Mouse (Mus musculus) kidney, postnatal 0 days (tissue): ENCODE data around the gene Cryz. TPM values are rescaled to one million over a fixed set of nuclear protein-coding genes. Genes with fewer than 3 reads are reported as not detected.

Experiments used
- ATAC-seq: fragments of 200-750 bp; cut with Nextera tagmentation; replicated peaks from 2 replicates; pipeline ENCODE4 v1.8.0; 2017; ENCODE audit warnings: low read depth, moderate number of reproducible peaks, moderate TSS enrichment, moderate library complexity; ENCODE audit not compliant: low FRiP score
- DNase-seq: peaks from one replicate; pipeline ENCODE4 v3.0.0-alpha.2; 2016; ENCODE audit warnings: low spot score
- H3K27ac ChIP-seq: fragments of 300-500 bp; sonication (generic); 2 replicates; pipeline ENCODE4 v1.5.1; 2014; ENCODE audit warnings: mild to moderate bottlenecking
- H3K27me3 ChIP-seq: fragments of 300-500 bp; sonication (generic); 2 replicates; pipeline ENCODE4 v1.6.1; 2014; ENCODE audit warnings: low read length, mixed read lengths; ENCODE audit not compliant: insufficient read depth
- H3K36me3 ChIP-seq: fragments of 300-500 bp; sonication (generic); 2 replicates; pipeline ENCODE4 v1.6.1; 2014; ENCODE audit warnings: low read length, mixed read lengths; ENCODE audit not compliant: insufficient read depth
- H3K4me1 ChIP-seq: fragments of 300-500 bp; sonication (generic); replicated peaks from 2 replicates; pipeline ENCODE4 v1.6.1; 2014; ENCODE audit warnings: antibody characterized with exemption, low read length, mixed read lengths; ENCODE audit not compliant: insufficient read depth
- H3K4me2 ChIP-seq: fragments of 300-500 bp; sonication (generic); 2 replicates; pipeline ENCODE4 v1.6.1; 2014; ENCODE audit warnings: mild to moderate bottlenecking, low read length, moderate library complexity, mixed read lengths
- H3K4me3 ChIP-seq: fragments of 300-500 bp; sonication (generic); replicated peaks from 2 replicates; pipeline ENCODE4 v1.5.1; 2014; ENCODE audit warnings: low read depth, low read length
- H3K9ac ChIP-seq: fragments of 300-500 bp; sonication (generic); 2 replicates; pipeline ENCODE4 v1.6.1; 2014; ENCODE audit warnings: low read depth, low read length
- H3K9me3 ChIP-seq: fragments of 300-500 bp; sonication (generic); replicated peaks from 2 replicates; pipeline ENCODE4 v1.6.1; 2016; ENCODE audit warnings: low read length, inconsistent platforms, mixed read lengths
- CTCF ChIP-seq: IDR thresholded peaks from 2 replicates; pipeline ENCODE4 v1.5.1; 2016; ENCODE audit warnings: antibody characterized with exemption, low read depth, mild to moderate bottlenecking, moderate library complexity
- WGBS: fragments of 180-500 bp; shearing (Covaris S2); extraction: QIAGEN DNeasy Blood & Tissue Kit; methylation state at CpG from one replicate; pipeline ENCODE4 v1.1.7; 2014; 5-methylcytosine and 5-hydroxymethylcytosine counted together
- polyA plus RNA-seq: library from polyadenylated mRNA; unstranded; fragments of >200 nt; fragmentation: Nextera tagmentation; extraction: Ambion mirVana; gene quantifications from 2 replicates; pipeline ENCODE4 v1.2.1, GENCODE M21; 2015

The Cryz gene
- polyA plus RNA-seq: 92.1 and 104 TPM in 2 replicates

GRCm38 (mm10) chr3:154596488-154596933, at the start of gene Cryz:
Cryz (plus strand) TSS chr3:154596711.
- peaks cover 12% of the 10 kb centered on the region; the same call in 1 of the 2 replicates for H3K36me3 ChIP-seq
- under 1% methylated on average over 25 of the region's 25 CpGs for WGBS
- TF ChIP-seq CTCF: peak; percentile 97
- peak; percentile 86 for ATAC-seq
- H3K27ac ChIP-seq: peak within 1 kb of the TSS; percentile 99
- peak within 1 kb of the TSS; percentile 87 for H3K4me2 ChIP-seq
- H3K9me3 ChIP-seq: no peaks in the 10 kb centered on the region
- H3K4me3 ChIP-seq: peak within 1 kb of the TSS; percentile 85
- no peaks in the 10 kb centered on the region for H3K27me3 ChIP-seq
- peak within 1 kb of the TSS; percentile 90 for H3K9ac ChIP-seq
- 0 out of 2 replicates have a peak, but pooled peaks cover 3% of the 10 kb centered on the region for H3K4me1 ChIP-seq
- peak; percentile 93 for DNase-seq

DNA sequence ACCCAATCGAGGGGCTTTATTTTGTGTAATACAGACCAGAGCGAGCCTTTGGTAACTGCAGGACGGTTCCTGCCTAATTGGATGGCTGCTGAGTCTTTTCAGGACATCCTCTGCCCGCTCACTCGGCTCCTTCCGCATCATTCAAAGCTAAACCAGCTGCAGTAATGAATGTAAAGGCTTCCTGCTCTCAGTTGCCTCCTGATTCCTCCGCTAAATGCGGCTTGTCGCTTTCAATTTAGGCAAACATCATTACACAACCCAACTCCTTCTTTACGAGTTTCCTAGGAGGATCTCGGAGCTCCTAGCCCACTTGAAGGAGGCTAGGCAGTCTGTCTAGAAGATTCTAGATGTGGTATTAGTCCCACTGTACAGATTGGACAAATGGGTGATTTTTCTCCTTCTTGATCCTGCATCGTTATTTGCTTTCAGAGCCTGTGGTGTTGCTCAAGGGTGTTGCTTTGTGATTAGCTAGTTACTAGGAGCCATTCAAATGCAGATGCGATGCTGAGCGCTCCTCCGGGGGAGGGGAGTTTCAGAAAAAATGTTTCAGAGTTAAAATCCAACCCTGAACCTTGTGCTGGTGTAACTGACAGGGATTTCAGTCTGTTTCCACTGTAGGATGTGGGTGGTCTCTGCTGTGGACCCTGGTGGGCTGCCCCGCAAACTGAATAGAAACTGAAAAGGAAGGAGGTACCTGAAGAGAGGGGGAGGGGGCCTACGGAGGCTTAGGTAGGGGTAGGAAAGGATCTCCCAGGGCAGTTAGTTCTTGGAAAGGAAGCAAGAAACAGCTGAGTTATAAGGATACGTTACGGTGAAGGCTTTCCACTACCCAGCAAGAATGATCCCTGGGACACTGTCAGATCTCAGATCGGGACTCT, 48.7 kb upstream of the Cryz start:
- H3K36me3 ChIP-seq: no peaks in the 10 kb centered on the region
- no peak for ATAC-seq
- no peak for DNase-seq
- no peaks in the 10 kb centered on the region for H3K9me3 ChIP-seq
- no peaks in the 10 kb centered on the region for H3K27me3 ChIP-seq
- H3K27ac ChIP-seq: no peak overlapping the region
- 0 out of 2 replicates have a peak overlapping the region, but pooled peaks have one; percentile 1 for H3K4me2 ChIP-seq
- H3K4me1 ChIP-seq: no peaks in the 10 kb centered on the region
- WGBS: 13% methylated on average over 20 of the region's 20 CpGs
- TF ChIP-seq CTCF: no peak
- no peak overlapping the region for H3K4me3 ChIP-seq
- no peak overlapping the region for H3K9ac ChIP-seq

- no peak for ATAC-seq
- Histone ChIP-seq H3K9ac (no peak overlapping the region), H3K27me3 (no peaks in the 10 kb centered on the region), H3K4me1 (no peaks in the 10 kb centered on the region), H3K9me3 (no peaks in the 10 kb centered on the region), H3K27ac (no peak overlapping the region), H3K36me3 (no peaks in the 10 kb centered on the region), H3K4me3 (no peak overlapping the region), H3K4me2 (0 out of 2 replicates have a peak overlapping the region, but pooled peaks have one; percentile 8)
- no peak for TF ChIP-seq CTCF
- DNase-seq: peak; percentile 21
- 2% methylated on average over 8 of the region's 8 CpGs for WGBS
Measured at GRCm38 (mm10) chr3:154548868-154549301, 47.6 kb upstream of the Cryz start.

GRCm38 (mm10) chr3:154550326-154551034, 46.0 kb upstream of the Cryz start:
- no peak overlapping the region for H3K9ac ChIP-seq

GRCm38 (mm10) chr3:154551035-154551411, 45.5 kb upstream of the Cryz start:
- DNase-seq (no peak), ATAC-seq (no peak)
- Histone ChIP-seq H3K4me2 (no peak overlapping the region), H3K9ac (no peak overlapping the region), H3K36me3 (no peaks in the 10 kb centered on the region), H3K4me3 (no peak overlapping the region), H3K9me3 (no peaks in the 10 kb centered on the region), H3K27ac (no peak overlapping the region), H3K4me1 (no peaks in the 10 kb centered on the region), H3K27me3 (no peaks in the 10 kb centered on the region)
- no peak for TF ChIP-seq CTCF
- 33% methylated on average over 5 of the region's 5 CpGs for WGBS

More at GRCm38 (mm10) chr3:154550326-154551034, 46.0 kb upstream of the Cryz start:
- ATAC-seq: no peak
- Histone ChIP-seq H3K4me2 (no peak overlapping the region), H3K4me3 (no peak overlapping the region), H3K36me3 (no peaks in the 10 kb centered on the region), H3K9me3 (no peaks in the 10 kb centered on the region), H3K4me1 (no peaks in the 10 kb centered on the region), H3K27ac (no peak overlapping the region), H3K27me3 (no peaks in the 10 kb centered on the region)
- no peak for DNase-seq
- TF ChIP-seq CTCF: no peak
- WGBS: 33% methylated on average over 17 of the region's 17 CpGs

- Histone ChIP-seq H3K9ac (no peak overlapping the region), H3K27ac (no peak overlapping the region), H3K4me2 (no peak overlapping the region), H3K4me3 (no peak overlapping the region), H3K27me3 (no peaks in the 10 kb centered on the region), H3K9me3 (no peaks in the 10 kb centered on the region), H3K36me3 (no peaks in the 10 kb centered on the region), H3K4me1 (no peaks in the 10 kb centered on the region)
- no peak for ATAC-seq
- no peak for DNase-seq
- no peak for TF ChIP-seq CTCF
- 98% methylated on average over 3 of the region's 3 CpGs for WGBS
Measured at GRCm38 (mm10) chr3:154562192-154562591, 34.3 kb upstream of the Cryz start.
